Mouse (Mus musculus): ENCODE data around the gene Pkn3. TPM values are rescaled to one million over a fixed set of nuclear protein-coding genes. Genes with fewer than 3 reads are reported as not detected.

The Pkn3 gene
- polyA plus RNA-seq, 2 experiments: 5.9 to 26.9 TPM

GRCm38 (mm10) chr2:30095882-30096527 lies 18.5 kb downstream of the Pkn3 start:
- H3K9ac ChIP-seq (ENCODE audit: low read depth, low read length, severe bottlenecking): no peak overlapping the region
- DNase-seq (ENCODE audit: low spot score): peak; percentile 42
- WGBS: 83% methylated on average over 2 of the region's 2 CpGs
- no peaks in the 10 kb centered on the region for H3K27me3 ChIP-seq (ENCODE audit: control insufficient read depth, insufficient read depth, low read length)
- H3K4me2 ChIP-seq (replicated peaks; ENCODE audit: low read depth, low read length, severe bottlenecking): no peak overlapping the region
- no peak overlapping the region for H3K27ac ChIP-seq (replicated peaks; ENCODE audit: low read depth, low read length)
- H3K4me3 ChIP-seq (replicated peaks; ENCODE audit: low read length): no peak overlapping the region
- H3K36me3 ChIP-seq (ENCODE audit: control insufficient read depth, insufficient read depth, low read length): peaks cover 46% of the 10 kb centered on the region
- no peak for ATAC-seq (ENCODE audit: low FRiP score, low read depth)
- peaks cover 5% of the 10 kb centered on the region; the same call in 1 of the 2 replicates for H3K4me1 ChIP-seq (ENCODE audit: control insufficient read depth, insufficient read depth, low read length)
- H3K9me3 ChIP-seq (ENCODE audit: control insufficient read depth, low read length): no peaks in the 10 kb centered on the region
- no peak for TF ChIP-seq POLR2A (IDR thresholded peaks at IDR 0.05; ENCODE audit: borderline replicate concordance, extremely low read depth, insufficient read depth, insufficient read length)

- H3K27me3 ChIP-seq (ENCODE audit: control insufficient read depth, insufficient read depth, low read length): no peaks in the 10 kb centered on the region
- no peak for DNase-seq (ENCODE audit: low spot score)
- no peak for TF ChIP-seq POLR2A (IDR thresholded peaks at IDR 0.05; ENCODE audit: borderline replicate concordance, extremely low read depth, insufficient read depth, insufficient read length)
- ATAC-seq (ENCODE audit: low FRiP score, low read depth): no peak
- no peak overlapping the region for H3K4me2 ChIP-seq (replicated peaks; ENCODE audit: low read depth, low read length, severe bottlenecking)
- H3K4me3 ChIP-seq (replicated peaks; ENCODE audit: low read length): no peak overlapping the region
- peaks cover 78% of the 10 kb centered on the region for H3K36me3 ChIP-seq (ENCODE audit: control insufficient read depth, insufficient read depth, low read length)
- H3K4me1 ChIP-seq (ENCODE audit: control insufficient read depth, insufficient read depth, low read length): no peaks in the 10 kb centered on the region
- H3K27ac ChIP-seq (replicated peaks; ENCODE audit: low read depth, low read length): no peak overlapping the region
- H3K9me3 ChIP-seq (ENCODE audit: control insufficient read depth, low read length): no peaks in the 10 kb centered on the region
- 71% methylated on average over 4 of the region's 4 CpGs for WGBS
- H3K9ac ChIP-seq (ENCODE audit: low read depth, low read length, severe bottlenecking): no peak overlapping the region
Measured at GRCm38 (mm10) chr2:30100214-30100613, 22.7 kb downstream of the Pkn3 start.

GRCm38 (mm10) chr2:30106364-30106763 lies 28.9 kb downstream of the Pkn3 start:
- Histone ChIP-seq H3K27ac (replicated peaks; ENCODE audit: low read depth, low read length) (no peak overlapping the region), H3K27me3 (ENCODE audit: control insufficient read depth, insufficient read depth, low read length) (no peaks in the 10 kb centered on the region), H3K9ac (ENCODE audit: low read depth, low read length, severe bottlenecking) (no peak overlapping the region), H3K9me3 (ENCODE audit: control insufficient read depth, low read length) (no peaks in the 10 kb centered on the region), H3K4me1 (ENCODE audit: control insufficient read depth, insufficient read depth, low read length) (no peaks in the 10 kb centered on the region), H3K4me3 (replicated peaks; ENCODE audit: low read length) (no peak overlapping the region), H3K4me2 (replicated peaks; ENCODE audit: low read depth, low read length, severe bottlenecking) (no peak overlapping the region), H3K36me3 (ENCODE audit: control insufficient read depth, insufficient read depth, low read length) (peaks cover 83% of the 10 kb centered on the region)
- no peak for TF ChIP-seq POLR2A (IDR thresholded peaks at IDR 0.05; ENCODE audit: borderline replicate concordance, extremely low read depth, insufficient read depth, insufficient read length)
- no peak for ATAC-seq (ENCODE audit: low FRiP score, low read depth)
- DNase-seq (ENCODE audit: low spot score): peak; percentile 16

- no peaks in the 10 kb centered on the region for H3K4me1 ChIP-seq (ENCODE audit: control insufficient read depth, insufficient read depth, low read length)
- no peak for TF ChIP-seq POLR2A (IDR thresholded peaks at IDR 0.05; ENCODE audit: borderline replicate concordance, extremely low read depth, insufficient read depth, insufficient read length)
- peaks cover 81% of the 10 kb centered on the region for H3K36me3 ChIP-seq (ENCODE audit: control insufficient read depth, insufficient read depth, low read length)
- 91% methylated on average over 5 of the region's 5 CpGs for WGBS
- DNase-seq (ENCODE audit: low spot score): no peak
- H3K4me2 ChIP-seq (replicated peaks; ENCODE audit: low read depth, low read length, severe bottlenecking): no peak overlapping the region
- H3K4me3 ChIP-seq (replicated peaks; ENCODE audit: low read length): no peak overlapping the region
- ATAC-seq (ENCODE audit: low FRiP score, low read depth): no peak
- H3K27ac ChIP-seq (replicated peaks; ENCODE audit: low read depth, low read length): no peak overlapping the region
- no peaks in the 10 kb centered on the region for H3K9me3 ChIP-seq (ENCODE audit: control insufficient read depth, low read length)
- no peak overlapping the region for H3K9ac ChIP-seq (ENCODE audit: low read depth, low read length, severe bottlenecking)
- no peaks in the 10 kb centered on the region for H3K27me3 ChIP-seq (ENCODE audit: control insufficient read depth, insufficient read depth, low read length)
Measured at GRCm38 (mm10) chr2:30107646-30108045, 30.2 kb downstream of the Pkn3 start.

GRCm38 (mm10) chr2:30108260-30108659 lies 30.8 kb downstream of the Pkn3 start:
- Histone ChIP-seq H3K9me3 (ENCODE audit: control insufficient read depth, low read length) (no peaks in the 10 kb centered on the region), H3K36me3 (ENCODE audit: control insufficient read depth, insufficient read depth, low read length) (peaks cover 81% of the 10 kb centered on the region), H3K4me2 (replicated peaks; ENCODE audit: low read depth, low read length, severe bottlenecking) (no peak overlapping the region), H3K9ac (ENCODE audit: low read depth, low read length, severe bottlenecking) (no peak overlapping the region), H3K27me3 (ENCODE audit: control insufficient read depth, insufficient read depth, low read length) (no peaks in the 10 kb centered on the region), H3K4me3 (replicated peaks; ENCODE audit: low read length) (no peak overlapping the region), H3K4me1 (ENCODE audit: control insufficient read depth, insufficient read depth, low read length) (no peaks in the 10 kb centered on the region), H3K27ac (replicated peaks; ENCODE audit: low read depth, low read length) (no peak overlapping the region)
- 90% methylated on average over 4 of the region's 4 CpGs for WGBS
- no peak for TF ChIP-seq POLR2A (IDR thresholded peaks at IDR 0.05; ENCODE audit: borderline replicate concordance, extremely low read depth, insufficient read depth, insufficient read length)
- no peak for ATAC-seq (ENCODE audit: low FRiP score, low read depth)
- DNase-seq (ENCODE audit: low spot score): no peak
